Mouse (Mus musculus): Measurements from ENCODE around the gene Yeats2. TPM values are rescaled to one million over a fixed set of nuclear protein-coding genes. Genes with fewer than 3 reads are reported as not detected.

Yeats2 gene
- polyA plus RNA-seq, 1 experiment from 2014 or later = 35.2 TPM

DNA sequence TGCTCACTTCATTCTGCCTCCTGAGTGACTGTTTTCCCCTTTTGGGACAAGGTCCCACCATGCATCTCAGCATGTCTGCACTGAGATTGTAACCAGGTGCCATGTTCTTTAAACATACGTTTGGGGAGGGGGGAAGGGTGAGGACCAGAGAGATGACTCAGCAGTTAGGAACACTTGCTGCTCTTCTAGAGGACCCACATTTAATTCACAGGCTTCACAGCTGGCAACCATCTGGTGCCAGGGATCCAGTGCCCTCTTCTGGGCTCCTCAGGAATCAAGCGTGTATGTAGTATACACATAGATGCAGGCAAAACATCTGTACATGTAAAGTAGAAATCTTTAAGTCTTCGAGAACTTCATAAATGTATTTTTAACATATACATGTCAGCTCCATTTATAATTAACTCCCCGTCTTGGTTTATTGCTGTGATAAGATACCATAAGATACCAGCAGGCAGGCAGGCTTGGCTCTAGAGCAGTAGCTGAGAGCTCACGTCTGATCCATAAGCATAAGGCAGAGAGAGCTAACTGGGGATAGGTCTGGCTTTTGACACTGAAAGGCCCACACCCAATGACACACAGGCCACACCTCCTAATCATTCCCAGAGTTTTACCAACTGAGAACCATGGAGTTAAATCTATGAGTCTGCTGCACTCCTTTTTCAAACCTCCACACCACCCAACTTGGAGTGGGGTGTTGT lies 58.8 kb downstream of the Yeats2 start:
- Histone ChIP-seq H3K9me3 (replicated peaks) (no peaks in the 10 kb centered on the region), H3K27ac (replicated peaks) (no peak overlapping the region), H3K27me3 (ENCODE audit: low read depth, poor library complexity, severe bottlenecking) (no peaks in the 10 kb centered on the region), H3K4me1 (no peaks in the 10 kb centered on the region), H3K4me3 (no peak overlapping the region), H3K36me3 (peaks cover 96% of the 10 kb centered on the region)
- no peak for DNase-seq (ENCODE audit: low spot score)
- WGBS = 91% methylated on average over 5 of the region's 5 CpGs

DNA sequence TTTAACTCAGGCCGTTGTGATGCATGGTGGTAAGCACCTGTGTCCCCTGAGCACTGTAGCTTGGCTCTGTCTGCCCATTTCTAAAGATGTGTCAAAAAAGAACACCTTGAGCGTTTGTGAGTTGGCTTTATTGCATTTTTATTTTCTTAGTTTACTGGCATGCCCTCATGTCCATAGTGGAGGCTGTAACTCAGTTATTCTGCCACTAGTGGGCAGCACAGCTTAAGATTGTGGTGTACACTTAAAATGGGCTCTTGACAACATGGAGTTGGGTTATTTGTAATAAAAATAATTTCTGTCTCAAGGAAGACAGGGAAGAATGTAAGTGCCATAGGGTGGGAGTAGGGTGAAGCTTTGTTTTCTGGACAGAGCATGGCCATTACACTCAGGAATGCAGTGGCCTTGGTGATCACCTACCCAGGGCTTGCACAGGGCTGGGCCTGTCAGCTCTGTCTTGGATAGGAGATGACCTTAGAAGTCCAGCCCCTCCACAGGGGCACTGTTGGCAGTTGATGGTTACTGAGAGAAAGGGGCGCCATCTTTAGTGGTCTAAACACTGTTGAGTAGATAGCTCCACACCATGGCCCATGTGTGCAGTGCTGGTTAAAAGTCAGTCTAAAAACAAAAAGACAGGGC lies 72.8 kb downstream of the Yeats2 start:
- Histone ChIP-seq H3K27me3 (ENCODE audit: low read depth, poor library complexity, severe bottlenecking) (no peaks in the 10 kb centered on the region), H3K9me3 (replicated peaks) (no peaks in the 10 kb centered on the region), H3K4me3 (no peak overlapping the region), H3K36me3 (peaks cover 99% of the 10 kb centered on the region), H3K27ac (replicated peaks) (no peak overlapping the region), H3K4me1 (no peaks in the 10 kb centered on the region)
- no peak for DNase-seq (ENCODE audit: low spot score)
- 91% methylated on average over 3 of the region's 3 CpGs for WGBS

GRCm38 (mm10) chr16:20222726-20223125 lies 81.9 kb downstream of the Yeats2 start:
- WGBS = 99% methylated on average over 6 of the region's 6 CpGs
- peaks cover 98% of the 10 kb centered on the region for H3K36me3 ChIP-seq
- no peaks in the 10 kb centered on the region; the same call in 1 of the 2 replicates for H3K9me3 ChIP-seq (replicated peaks)
- DNase-seq (ENCODE audit: low spot score) = no peak
- no peaks in the 10 kb centered on the region for H3K27me3 ChIP-seq (ENCODE audit: low read depth, poor library complexity, severe bottlenecking)
- no peak overlapping the region for H3K27ac ChIP-seq (replicated peaks)
- H3K4me1 ChIP-seq = no peaks in the 10 kb centered on the region
- H3K4me3 ChIP-seq = no peak overlapping the region

GRCm38 (mm10) chr16:20226676-20227075 lies 85.8 kb downstream of the Yeats2 start:
- no peak for DNase-seq (ENCODE audit: low spot score)
- H3K9me3 ChIP-seq (replicated peaks) = no peaks in the 10 kb centered on the region; the same call in 1 of the 2 replicates
- peaks cover 98% of the 10 kb centered on the region for H3K36me3 ChIP-seq
- no peaks in the 10 kb centered on the region for H3K27me3 ChIP-seq (ENCODE audit: low read depth, poor library complexity, severe bottlenecking)
- H3K4me3 ChIP-seq = no peak overlapping the region
- H3K27ac ChIP-seq (replicated peaks) = no peak overlapping the region
- WGBS = 97% methylated on average over 4 of the region's 4 CpGs
- H3K4me1 ChIP-seq = no peaks in the 10 kb centered on the region

- no peaks in the 10 kb centered on the region; the same call in 1 of the 2 replicates for H3K9me3 ChIP-seq (replicated peaks)
- DNase-seq (ENCODE audit: low spot score) = no peak
- no peaks in the 10 kb centered on the region for H3K4me1 ChIP-seq
- 87% methylated on average over 6 of the region's 6 CpGs for WGBS
- peaks cover 95% of the 10 kb centered on the region for H3K36me3 ChIP-seq
- H3K27ac ChIP-seq (replicated peaks) = no peak overlapping the region
- no peak overlapping the region for H3K4me3 ChIP-seq
- no peaks in the 10 kb centered on the region for H3K27me3 ChIP-seq (ENCODE audit: low read depth, poor library complexity, severe bottlenecking)
Observed at GRCm38 (mm10) chr16:20227504-20227903, 86.6 kb downstream of the Yeats2 start.

- H3K9me3 ChIP-seq (replicated peaks) = no peaks in the 10 kb centered on the region; the same call in 1 of the 2 replicates
- H3K4me3 ChIP-seq = no peak overlapping the region
- DNase-seq (ENCODE audit: low spot score) = no peak
- H3K27ac ChIP-seq (replicated peaks) = no peak overlapping the region
- H3K36me3 ChIP-seq = peaks cover 91% of the 10 kb centered on the region
- 95% methylated on average over 5 of the region's 5 CpGs for WGBS
- H3K27me3 ChIP-seq (ENCODE audit: low read depth, poor library complexity, severe bottlenecking) = no peaks in the 10 kb centered on the region
- no peaks in the 10 kb centered on the region for H3K4me1 ChIP-seq
Observed at GRCm38 (mm10) chr16:20228167-20228566, 87.3 kb downstream of the Yeats2 start.

DNA sequence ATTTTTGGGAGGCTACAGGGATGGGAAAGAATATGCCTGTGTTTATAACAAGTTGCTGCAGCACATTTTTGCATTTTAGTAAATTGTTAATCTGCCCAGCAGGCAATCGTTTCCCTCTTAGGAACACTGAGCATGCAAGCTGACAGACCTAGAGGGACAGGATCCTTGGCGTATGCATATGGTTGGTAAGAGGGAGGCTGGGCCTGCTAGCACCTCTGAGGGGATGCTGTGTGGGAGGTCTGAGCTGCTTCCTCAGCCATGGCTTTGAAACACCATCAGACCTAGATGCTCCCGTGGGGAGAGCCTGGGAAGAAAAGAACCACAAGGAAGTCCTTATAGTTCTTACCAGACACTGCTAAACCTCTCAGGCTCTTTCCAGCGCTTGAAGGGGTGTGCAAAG lies 93.5 kb downstream of the Yeats2 start:
- Histone ChIP-seq H3K36me3 (peaks cover 52% of the 10 kb centered on the region), H3K4me1 (peaks cover 19% of the 10 kb centered on the region), H3K4me3 (no peak overlapping the region), H3K27me3 (ENCODE audit: low read depth, poor library complexity, severe bottlenecking) (0 out of 2 replicates have a peak, but pooled peaks cover 11% of the 10 kb centered on the region), H3K27ac (replicated peaks) (no peak overlapping the region), H3K9me3 (replicated peaks) (no peaks in the 10 kb centered on the region)
- WGBS = 79% methylated on average over 4 of the region's 4 CpGs
- no peak for DNase-seq (ENCODE audit: low spot score)

DNA sequence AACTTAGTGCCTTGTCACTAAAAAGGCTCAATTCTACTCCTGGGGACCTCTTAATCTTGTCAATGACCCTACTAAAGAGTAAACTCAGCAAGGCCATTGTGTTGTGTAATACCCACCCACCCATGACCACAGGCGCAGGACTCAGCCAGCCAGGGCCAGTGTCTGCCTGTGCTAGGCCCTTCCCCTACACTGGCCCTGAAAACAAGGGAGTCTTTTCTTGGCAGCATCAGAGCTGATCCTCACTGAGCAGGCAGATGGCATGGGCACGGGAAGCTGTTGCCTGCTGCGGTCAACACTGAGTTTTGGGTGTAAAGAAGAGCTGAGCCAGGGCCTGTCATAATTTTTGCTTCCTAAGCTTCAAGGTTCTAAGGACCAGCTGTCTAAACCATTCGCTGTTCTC lies 96.6 kb downstream of the Yeats2 start:
- H3K36me3 ChIP-seq = peaks cover 25% of the 10 kb centered on the region
- WGBS = 47% methylated on average over 4 of the region's 4 CpGs
- H3K4me1 ChIP-seq = peaks cover 34% of the 10 kb centered on the region
- no peaks in the 10 kb centered on the region for H3K9me3 ChIP-seq (replicated peaks)
- DNase-seq (ENCODE audit: low spot score) = peak; percentile 59
- peaks cover 30% of the 10 kb centered on the region for H3K27me3 ChIP-seq (ENCODE audit: low read depth, poor library complexity, severe bottlenecking)
- no peak overlapping the region for H3K4me3 ChIP-seq
- peak overlapping the region; percentile 60 for H3K27ac ChIP-seq (replicated peaks)

DNA sequence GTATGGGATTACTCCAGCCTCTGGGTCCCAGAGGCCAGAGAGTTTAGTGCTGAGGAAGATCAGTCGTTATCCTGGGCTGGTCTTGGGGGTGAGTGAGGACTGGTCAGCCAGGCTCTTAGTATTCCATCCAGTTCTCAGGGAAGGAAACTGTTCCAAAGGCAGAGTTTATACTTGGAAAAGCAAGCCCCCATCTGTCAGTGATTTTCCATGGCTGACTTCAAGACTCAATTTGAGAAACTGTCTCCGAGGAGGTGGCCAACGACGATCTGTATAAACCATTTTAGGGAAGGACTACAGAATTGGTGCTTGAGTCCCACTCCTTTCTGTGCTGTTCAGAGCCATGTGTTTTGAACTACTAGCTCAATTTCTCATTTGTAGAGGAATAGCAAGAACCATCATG lies 97.8 kb downstream of the Yeats2 start:
- Histone ChIP-seq H3K27ac (replicated peaks) (no peak overlapping the region), H3K4me1 (peaks cover 34% of the 10 kb centered on the region), H3K27me3 (ENCODE audit: low read depth, poor library complexity, severe bottlenecking) (peaks cover 32% of the 10 kb centered on the region), H3K36me3 (peaks cover 17% of the 10 kb centered on the region), H3K9me3 (replicated peaks) (no peaks in the 10 kb centered on the region), H3K4me3 (no peak overlapping the region)
- 93% methylated on average over 4 of the region's 4 CpGs for WGBS
- no peak for DNase-seq (ENCODE audit: low spot score)

- WGBS = 1% methylated on average over 90 of the region's 90 CpGs
- Histone ChIP-seq H3K36me3 (no peaks in the 10 kb centered on the region), H3K27ac (replicated peaks) (peak within 1 kb of the TSS; percentile 88), H3K4me1 (peaks cover 34% of the 10 kb centered on the region), H3K27me3 (ENCODE audit: low read depth, poor library complexity, severe bottlenecking) (peaks cover 32% of the 10 kb centered on the region), H3K4me3 (peak within 1 kb of the TSS; percentile 84), H3K9me3 (replicated peaks) (no peaks in the 10 kb centered on the region)
- DNase-seq (ENCODE audit: low spot score) = peak; percentile 75
Observed at GRCm38 (mm10) chr16:20240468-20241414, 99.9 kb downstream of the Yeats2 start, which contains the start of gene Map6d1. TSS of gene Map6d1 (minus strand) at chr16:20241358.

- DNase-seq (ENCODE audit: low spot score) = no peak
- H3K4me3 ChIP-seq = no peak overlapping the region
- H3K36me3 ChIP-seq = no peaks in the 10 kb centered on the region
- no peaks in the 10 kb centered on the region for H3K9me3 ChIP-seq (replicated peaks)
- no peak overlapping the region for H3K27ac ChIP-seq (replicated peaks)
- peaks cover 5% of the 10 kb centered on the region for H3K27me3 ChIP-seq (ENCODE audit: low read depth, poor library complexity, severe bottlenecking)
- no peaks in the 10 kb centered on the region for H3K4me1 ChIP-seq
Observed at GRCm38 (mm10) chr16:20247103-20247502, 106.2 kb downstream of the Yeats2 start.

DNA sequence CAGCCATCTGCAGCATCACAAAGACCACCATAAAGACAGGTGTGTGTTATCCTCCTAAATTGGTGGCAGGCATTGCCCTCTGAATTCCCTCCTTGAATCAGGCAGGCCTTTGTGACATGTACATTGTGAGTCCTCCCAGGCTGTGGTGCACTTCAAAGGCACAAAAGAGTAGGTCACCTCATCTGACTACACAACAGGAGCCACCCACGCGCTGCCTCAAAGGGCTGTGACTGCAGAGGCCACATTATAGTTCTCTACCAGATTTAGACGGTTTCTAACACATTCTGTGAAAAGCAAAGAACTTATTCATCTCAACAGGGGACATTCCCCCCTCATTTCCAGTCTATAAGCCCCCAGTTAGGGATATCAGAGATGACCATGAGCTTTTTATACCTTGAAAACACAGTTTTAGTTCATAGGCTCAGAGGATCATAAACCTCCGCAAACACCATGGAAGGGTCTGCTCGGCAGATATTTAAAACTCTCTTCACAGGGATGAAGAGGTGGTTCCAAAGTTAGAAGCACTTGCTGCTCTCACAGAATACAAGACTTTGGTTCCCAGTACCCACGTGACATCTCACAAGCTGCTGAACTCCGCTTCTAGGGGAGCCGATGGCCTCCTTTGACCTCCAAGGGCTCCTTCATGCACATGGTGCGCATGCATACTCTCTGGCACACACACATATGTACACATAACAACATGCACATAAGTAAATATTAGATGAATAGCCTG lies 107.7 kb downstream of the Yeats2 start:
- 90% methylated on average over 9 of the region's 9 CpGs for WGBS
- no peaks in the 10 kb centered on the region for H3K9me3 ChIP-seq (replicated peaks)
- no peak overlapping the region for H3K4me3 ChIP-seq
- DNase-seq (ENCODE audit: low spot score) = peak; percentile 9
- no peaks in the 10 kb centered on the region for H3K4me1 ChIP-seq
- no peaks in the 10 kb centered on the region for H3K27me3 ChIP-seq (ENCODE audit: low read depth, poor library complexity, severe bottlenecking)
- H3K36me3 ChIP-seq = no peaks in the 10 kb centered on the region
- no peak overlapping the region for H3K27ac ChIP-seq (replicated peaks)
